Mouse (Mus musculus) limb, embryonic 14.5 days (tissue): ENCODE results near the gene Siglec1. TPM values are rescaled to one million over a fixed set of nuclear protein-coding genes. Genes with fewer than 3 reads are reported as not detected.

Experiments
- ATAC-seq: fragments of 200-750 bp; cut with Nextera tagmentation; 2 replicates; pipeline ENCODE4 v1.8.0; 2017; ENCODE audit warnings: low read depth, moderate number of reproducible peaks, moderate TSS enrichment; ENCODE audit not compliant: low FRiP score
- DNase-seq: peaks from one replicate; pipeline ENCODE4 v3.0.0-alpha.2; 2015; ENCODE audit warnings: low spot score
- H3K27ac ChIP-seq: fragments of 300-500 bp; sonication (generic); replicated peaks from 2 replicates; pipeline ENCODE4 v1.5.1; 2014; ENCODE audit warnings: low read depth, mild to moderate bottlenecking, low read length, moderate library complexity, mixed read lengths
- H3K27me3 ChIP-seq: fragments of 300-500 bp; sonication (generic); 2 replicates; pipeline ENCODE4 v1.6.1; 2014; ENCODE audit warnings: low read length, mixed read lengths; ENCODE audit not compliant: control insufficient read depth, insufficient read depth
- H3K36me3 ChIP-seq: fragments of 300-500 bp; sonication (generic); 2 replicates; pipeline ENCODE4 v1.6.1; 2014; ENCODE audit warnings: mild to moderate bottlenecking, low read length, moderate library complexity, mixed read lengths; ENCODE audit not compliant: control insufficient read depth, insufficient read depth
- H3K4me1 ChIP-seq: fragments of 300-500 bp; sonication (generic); 2 replicates; pipeline ENCODE4 v1.6.1; 2014; ENCODE audit warnings: antibody characterized with exemption, low read length, mixed read lengths; ENCODE audit not compliant: control insufficient read depth, insufficient read depth
- H3K4me2 ChIP-seq: fragments of 300-500 bp; sonication (generic); replicated peaks from 2 replicates; pipeline ENCODE4 v1.6.1; 2014; ENCODE audit warnings: low read depth, mild to moderate bottlenecking, low read length, moderate library complexity; ENCODE audit not compliant: severe bottlenecking
- H3K4me3 ChIP-seq: fragments of 300-500 bp; sonication (generic); replicated peaks from 2 replicates; pipeline ENCODE4 v1.5.1; 2014; ENCODE audit warnings: low read length
- H3K9ac ChIP-seq: fragments of 300-500 bp; sonication (generic); 2 replicates; pipeline ENCODE4 v1.6.1; 2014; ENCODE audit warnings: mild to moderate bottlenecking, low read depth, low read length, moderate library complexity; ENCODE audit not compliant: severe bottlenecking
- H3K9me3 ChIP-seq: fragments of 300-500 bp; sonication (generic); 2 replicates; pipeline ENCODE4 v1.6.1; 2016; ENCODE audit warnings: low read length; ENCODE audit not compliant: control insufficient read depth
- POLR2A ChIP-seq: fragments of 200-500 bp; IDR thresholded peaks from 2 replicates; pipeline ENCODE4 v1.8.0; 2012; ENCODE audit warnings: inconsistent platforms, mild to moderate bottlenecking, moderate library complexity, borderline replicate concordance; ENCODE audit not compliant: insufficient read depth, insufficient read length; ENCODE audit errors: extremely low read depth
- WGBS: fragments of 180-500 bp; shearing (Covaris S2); extraction: QIAGEN DNeasy Blood & Tissue Kit; methylation state at CpG from one replicate; pipeline ENCODE4 v1.1.7; 2014; 5-methylcytosine and 5-hydroxymethylcytosine counted together
- polyA plus RNA-seq, 2 experiments: library from polyadenylated mRNA; depleted of rRNA in 1 of 2; stranded (reverse) in 1 of 2; unstranded in 1 of 2; fragments of >200 nt; fragmentation: Nextera tagmentation in 1 of 2; extraction: Ambion mirVana in 1 of 2; gene quantifications; 2 replicates each; pipeline versions ENCODE4 v1.2.1 to v1.2.3; 2012 to 2014

Siglec1 gene
- polyA plus RNA-seq, 2 experiments = 0.51 to 0.87 TPM

DNA sequence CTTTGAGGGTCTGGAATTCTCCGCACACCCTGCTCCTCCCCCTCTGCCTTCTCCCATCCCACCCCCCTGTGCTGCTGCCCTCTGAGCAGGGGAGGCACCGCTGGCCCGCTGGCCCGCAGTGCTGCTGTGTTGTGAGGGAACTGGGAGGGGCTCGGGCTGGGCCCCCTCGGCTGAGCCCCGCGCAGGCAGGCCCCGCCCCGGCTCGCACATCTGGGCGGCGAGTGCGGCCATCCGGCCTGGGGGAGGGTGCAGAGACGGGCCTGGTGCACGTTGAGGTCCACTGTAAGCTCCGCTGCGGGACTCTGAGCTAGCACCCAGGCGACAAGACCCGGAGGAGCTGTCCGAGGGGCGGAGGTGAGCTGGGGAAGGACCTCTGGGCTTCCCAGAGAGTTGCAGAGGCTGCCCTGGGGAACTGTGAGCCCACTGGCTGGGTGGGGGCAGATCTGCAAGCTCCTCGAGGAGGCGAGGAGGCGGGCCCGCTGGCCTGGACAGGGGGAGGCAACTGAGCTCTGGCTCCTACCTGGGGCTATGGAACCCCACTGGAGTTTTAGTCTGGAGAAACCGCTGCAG, 40.7 kb upstream of the Siglec1 start, which contains the start of gene Hspa12b:
Hspa12b (plus strand) TSS at position 120 of the 570 bp plus-strand sequence.
- H3K4me3 ChIP-seq = peak within 1 kb of the TSS; percentile 77
- no peaks in the 10 kb centered on the region for H3K9me3 ChIP-seq
- peak; percentile 82; the same call in 1 of the 2 replicates for TF ChIP-seq POLR2A
- ATAC-seq = peak; percentile 96
- H3K4me2 ChIP-seq = peak within 1 kb of the TSS; percentile 77
- peak within 1 kb of the TSS; percentile 93 for H3K27ac ChIP-seq
- WGBS = under 1% methylated on average over 21 of the region's 28 CpGs
- peak; percentile 72 for DNase-seq
- H3K27me3 ChIP-seq = no peaks in the 10 kb centered on the region
- H3K4me1 ChIP-seq = peaks cover 23% of the 10 kb centered on the region
- peak within 1 kb of the TSS; percentile 94 for H3K9ac ChIP-seq
- H3K36me3 ChIP-seq = peaks cover 11% of the 10 kb centered on the region

DNA sequence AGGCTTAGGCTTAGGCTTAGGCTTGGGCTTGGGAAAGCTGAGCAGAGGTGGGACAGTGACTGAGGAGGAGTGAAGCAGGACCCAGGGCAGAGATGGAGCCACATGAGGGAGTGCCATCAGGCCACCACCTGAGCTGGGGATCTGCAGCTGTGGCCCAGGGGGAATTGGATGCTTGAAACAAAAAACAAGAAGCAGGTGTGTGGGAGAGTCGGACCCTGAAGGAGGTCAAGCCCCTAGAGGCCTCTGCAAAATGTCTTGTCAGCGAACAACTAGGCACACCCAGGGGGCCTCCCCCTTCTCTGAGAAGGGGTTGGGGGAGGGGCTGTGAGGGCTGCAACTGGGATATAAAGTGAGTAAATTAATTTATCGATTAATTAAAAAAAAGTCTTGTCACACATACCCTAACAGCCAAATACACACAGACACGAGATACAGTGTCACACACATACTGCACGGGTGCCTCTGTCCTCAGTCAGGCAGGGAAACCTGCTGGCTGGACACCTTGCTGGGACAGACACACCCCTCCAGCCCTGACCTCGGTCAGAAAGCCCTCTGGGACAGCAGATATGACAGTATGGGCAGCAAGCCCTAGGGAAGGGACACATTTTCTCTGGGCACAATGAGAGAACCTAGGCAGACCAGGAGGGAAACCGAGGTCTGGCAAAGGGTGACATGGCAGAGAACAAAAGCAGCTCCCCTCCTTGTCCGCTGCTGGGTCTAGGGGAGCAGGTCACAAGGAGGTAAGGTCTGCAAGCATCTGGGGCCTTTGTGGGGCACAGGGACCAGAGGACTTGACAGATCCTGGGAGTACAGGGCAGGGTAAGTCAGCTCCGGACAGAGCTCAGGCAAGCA, 39.6 kb upstream of the Siglec1 start:
- WGBS = 44% methylated on average over 9 of the region's 9 CpGs
- Histone ChIP-seq H3K4me3 (peak overlapping the region; percentile 77; the same call in 1 of the 2 replicates), H3K4me2 (peak overlapping the region; percentile 77; the same call in 1 of the 2 replicates), H3K27me3 (no peaks in the 10 kb centered on the region), H3K9ac (peak overlapping the region; percentile 94; the same call in 1 of the 2 replicates), H3K4me1 (peaks cover 23% of the 10 kb centered on the region), H3K9me3 (no peaks in the 10 kb centered on the region), H3K27ac (peak overlapping the region; percentile 93; the same call in 1 of the 2 replicates), H3K36me3 (peaks cover 2% of the 10 kb centered on the region)
- DNase-seq (no peak), ATAC-seq (no peak)
- no peak for TF ChIP-seq POLR2A

DNA sequence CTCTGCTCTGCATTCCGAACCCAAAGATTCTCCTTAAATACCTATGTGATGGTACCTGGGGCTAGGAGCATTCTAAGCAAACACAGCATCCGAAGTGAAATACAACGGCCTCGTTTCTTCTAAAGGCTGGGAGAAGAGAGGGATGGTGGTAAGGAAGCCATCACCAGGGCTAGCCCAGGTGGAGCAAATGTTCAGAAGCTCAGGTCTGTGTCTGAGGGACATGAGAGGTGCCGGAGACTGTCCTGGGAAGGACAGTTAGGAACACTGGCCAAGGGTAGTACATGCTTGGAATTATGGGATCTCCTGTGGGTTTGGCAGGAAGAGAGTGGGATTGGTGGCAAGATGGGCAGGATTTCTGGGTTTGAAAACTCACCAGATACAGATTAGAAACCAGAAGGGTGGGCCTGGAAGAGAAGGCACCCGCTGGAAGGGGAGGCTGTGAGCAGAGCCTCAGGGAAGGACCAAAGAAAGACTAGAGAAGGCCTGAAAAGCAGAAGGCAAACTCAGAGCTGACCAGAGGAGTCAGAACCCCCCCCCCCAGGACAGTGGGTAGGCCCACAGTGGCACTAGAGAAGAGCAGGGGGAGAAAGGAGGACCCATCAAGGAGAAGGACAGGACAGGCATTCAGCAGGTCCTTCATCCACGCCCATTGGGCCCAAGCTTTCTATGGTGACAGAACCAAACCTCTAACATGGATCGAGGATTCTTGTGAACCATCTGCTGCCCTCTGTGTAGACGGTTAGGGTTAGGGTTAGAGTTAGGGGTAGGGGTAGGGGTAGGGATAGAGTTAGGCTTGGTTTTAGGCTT, 38.8 kb upstream of the Siglec1 start:
- no peak overlapping the region for H3K4me2 ChIP-seq
- TF ChIP-seq POLR2A = no peak
- no peak overlapping the region for H3K4me3 ChIP-seq
- no peaks in the 10 kb centered on the region for H3K9me3 ChIP-seq
- H3K27me3 ChIP-seq = no peaks in the 10 kb centered on the region
- no peak overlapping the region for H3K27ac ChIP-seq
- H3K36me3 ChIP-seq = no peaks in the 10 kb centered on the region
- DNase-seq (no peak), ATAC-seq (no peak)
- H3K4me1 ChIP-seq = peaks cover 23% of the 10 kb centered on the region
- WGBS = 93% methylated on average over 9 of the region's 9 CpGs
- no peak overlapping the region for H3K9ac ChIP-seq

DNA sequence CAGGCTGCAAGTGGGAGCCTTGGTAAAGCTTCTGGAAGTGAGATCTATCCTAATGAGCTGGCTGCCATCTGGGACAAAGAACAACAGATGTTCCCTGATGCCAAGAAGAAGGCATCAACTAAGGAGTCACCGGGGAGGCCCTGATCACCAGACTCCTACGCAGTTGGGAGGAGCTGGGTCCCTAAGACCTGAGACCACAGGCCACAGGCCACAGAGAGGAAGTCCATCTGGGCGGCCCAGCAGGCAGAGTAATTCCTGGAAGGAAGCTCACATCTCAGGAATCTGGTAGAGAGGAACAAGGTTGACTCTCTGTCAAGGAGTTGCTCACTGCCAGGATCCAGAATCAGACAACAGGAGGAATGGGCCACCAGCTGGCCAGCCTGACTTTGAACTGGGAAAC, 37.6 kb upstream of the Siglec1 start:
- H3K9me3 ChIP-seq = no peaks in the 10 kb centered on the region
- no peak overlapping the region for H3K27ac ChIP-seq
- no peaks in the 10 kb centered on the region for H3K27me3 ChIP-seq
- H3K4me3 ChIP-seq = no peak overlapping the region
- no peak for ATAC-seq
- no peak for TF ChIP-seq POLR2A
- H3K9ac ChIP-seq = no peak overlapping the region
- H3K4me1 ChIP-seq = peaks cover 23% of the 10 kb centered on the region
- DNase-seq = no peak
- no peak overlapping the region for H3K4me2 ChIP-seq
- WGBS = 65% methylated on average over 3 of the region's 3 CpGs
- H3K36me3 ChIP-seq = no peaks in the 10 kb centered on the region
